Comparison of ENCODE assay signal across 8 mouse cellular contexts in the genomic region with DNA sequence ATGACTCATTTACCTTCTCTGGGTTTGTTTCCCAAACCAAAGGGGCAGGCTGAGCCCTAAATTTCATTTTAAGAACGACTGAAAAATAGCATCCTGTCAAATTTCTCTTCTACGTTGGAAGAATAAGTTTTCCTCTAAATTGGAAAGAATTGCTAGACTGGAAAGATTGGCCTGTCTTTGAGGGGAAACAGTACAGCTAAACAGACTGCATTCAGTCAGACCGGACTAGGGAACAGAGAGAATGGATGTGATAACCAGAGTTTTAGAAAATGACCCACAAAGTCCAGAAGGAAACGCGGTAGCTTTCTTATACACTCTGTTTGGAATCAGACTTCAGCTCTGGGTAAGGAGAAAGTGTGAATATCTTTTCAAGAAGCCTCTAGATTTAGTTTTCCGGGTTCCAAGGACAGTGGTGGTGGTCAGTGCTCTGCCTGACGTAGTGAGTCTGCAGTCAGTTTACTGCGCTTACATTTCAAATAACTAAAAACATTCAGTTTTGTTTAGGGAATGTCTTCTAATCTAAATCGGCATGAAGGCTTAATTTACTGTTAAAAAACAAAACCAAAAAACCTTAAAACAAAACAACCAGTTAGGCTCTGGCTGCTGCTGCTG. TPM values are rescaled to one million over a fixed set of nuclear protein-coding genes. Genes with fewer than 3 reads are reported as not detected.
DNase-seq lines count a peak whose midpoint lies in the region; ATAC-seq lines count a peak whose summit lies in the region.

No protein-coding gene starts in this region.

- peak overlapping the region; percentile 59 for H3K4me3 ChIP-seq in heart, embryonic 13.5 days
- peak overlapping the region; percentile 37 for H3K4me3 ChIP-seq in hindbrain, embryonic 11.5 days (ENCODE audit: low read depth, low read length)
- H3K4me3 ChIP-seq in midbrain, embryonic 14.5 days (replicated peaks; ENCODE audit: low read depth, low read length): peak overlapping the region; percentile 45

- DNase-seq in heart, postnatal 14 days: no peak
- peak; percentile 30 for DNase-seq in MN1 (ENCODE audit: low spot score)
- DNase-seq in hindbrain, embryonic 11.5 days (ENCODE audit: low spot score): peak; percentile 36
- DNase-seq in midbrain, embryonic 14.5 days: peak; percentile 37
- DNase-seq in frontal cortex, postnatal 10 days (ENCODE audit: low spot score in 2 of 2): no peak
- DNase-seq in right cerebral cortex, postnatal 25 days: no peak
- no peak for DNase-seq in kidney, postnatal 14 days

- peak overlapping the region; percentile 84 for H3K9ac ChIP-seq in heart, embryonic 13.5 days
- peak overlapping the region; percentile 70 for H3K9ac ChIP-seq in hindbrain, embryonic 11.5 days (ENCODE audit: low read depth, low read length)
- H3K9ac ChIP-seq in midbrain, embryonic 14.5 days (replicated peaks; ENCODE audit: low read length): peak overlapping the region; percentile 65

- H3K9me3 ChIP-seq in heart, embryonic 13.5 days: no peaks in the 10 kb centered on the region
- H3K9me3 ChIP-seq in hindbrain, embryonic 11.5 days (ENCODE audit: control insufficient read depth, low read length): no peaks in the 10 kb centered on the region
- no peaks in the 10 kb centered on the region for H3K9me3 ChIP-seq in midbrain, embryonic 14.5 days (ENCODE audit: control insufficient read depth, low read length)

- peaks cover 3% of the 10 kb centered on the region for H3K36me3 ChIP-seq in heart, embryonic 13.5 days
- no peaks in the 10 kb centered on the region for H3K36me3 ChIP-seq in hindbrain, embryonic 11.5 days (ENCODE audit: control insufficient read depth, insufficient read depth, low read length)
- H3K36me3 ChIP-seq in midbrain, embryonic 14.5 days (ENCODE audit: control insufficient read depth, insufficient read depth, low read length): no peaks in the 10 kb centered on the region

- H3K4me2 ChIP-seq in heart, embryonic 13.5 days: peak overlapping the region; percentile 76
- peak overlapping the region; percentile 56 for H3K4me2 ChIP-seq in hindbrain, embryonic 11.5 days (replicated peaks; ENCODE audit: low read depth, low read length)
- H3K4me2 ChIP-seq in midbrain, embryonic 14.5 days (ENCODE audit: low read length): peak overlapping the region; percentile 71

- no peaks in the 10 kb centered on the region for H3K27me3 ChIP-seq in heart, embryonic 13.5 days (replicated peaks)
- no peaks in the 10 kb centered on the region for H3K27me3 ChIP-seq in hindbrain, embryonic 11.5 days (ENCODE audit: control insufficient read depth, insufficient read depth, low read length)
- no peaks in the 10 kb centered on the region for H3K27me3 ChIP-seq in midbrain, embryonic 14.5 days (ENCODE audit: control insufficient read depth, insufficient read depth, low read length)

- peak overlapping the region; percentile 79 for H3K27ac ChIP-seq in heart, embryonic 13.5 days (replicated peaks)
- H3K27ac ChIP-seq in hindbrain, embryonic 11.5 days (ENCODE audit: low read depth, low read length): peak overlapping the region; percentile 64; the same call in 1 of the 2 replicates
- peak overlapping the region; percentile 70 for H3K27ac ChIP-seq in midbrain, embryonic 14.5 days (replicated peaks; ENCODE audit: low read depth, low read length)

- no peak for ATAC-seq in heart, embryonic 13.5 days (ENCODE audit: extremely low read depth, insufficient number of reproducible peaks, low FRiP score, low TSS enrichment)
- no peak for ATAC-seq in hindbrain, embryonic 11.5 days (ENCODE audit: low FRiP score)
- ATAC-seq in midbrain, embryonic 14.5 days (ENCODE audit: low FRiP score, low TSS enrichment): no peak

- WGBS in heart, embryonic 13.5 days: 27% methylated on average over 9 of the region's 9 CpGs
- WGBS in hindbrain, embryonic 11.5 days: 47% methylated on average over 9 of the region's 9 CpGs
- 39% methylated on average over 9 of the region's 9 CpGs for WGBS in midbrain, embryonic 14.5 days

- intact Hi-C loops in heart, postnatal 14 days (cut with DNase I): loop anchor here (2.0 to 10.0 kb wide), 2 partner anchors 23 to 193 kb away; a partner anchor contains a TSS

- H3K4me1 ChIP-seq in heart, embryonic 13.5 days: peaks cover 40% of the 10 kb centered on the region
- peaks cover 7% of the 10 kb centered on the region for H3K4me1 ChIP-seq in hindbrain, embryonic 11.5 days (replicated peaks; ENCODE audit: control insufficient read depth, insufficient read depth, low read length)
- peaks cover 23% of the 10 kb centered on the region for H3K4me1 ChIP-seq in midbrain, embryonic 14.5 days (ENCODE audit: control insufficient read depth, insufficient read depth, low read length)

RNA-seq across cellular contexts. Expression of a gene that starts 0.7 kb away (rescaled TPM):
- 62.4 and 64.8 TPM in 2 replicates for polyA plus RNA-seq in heart, embryonic 13.5 days (2015; fragmentation: Nextera tagmentation; extraction: Ambion mirVana)
- 10 to 100 TPM; 23.6 to 23.7 TPM for total RNA-seq in heart, postnatal 14 days (2021)
- polyA plus RNA-seq in hindbrain, embryonic 11.5 days (2014; fragmentation: Nextera tagmentation; extraction: Ambion mirVana): 25.7 and 30.4 TPM in 2 replicates
- 5.6 and 11.6 TPM in 2 replicates for polyA plus RNA-seq in midbrain, embryonic 14.5 days (2014; fragmentation: Nextera tagmentation; extraction: Ambion mirVana)

RNA-seq across cellular contexts. Expression of a gene that starts 2.8 kb away (rescaled TPM):
- polyA plus RNA-seq in heart, embryonic 13.5 days (2015; fragmentation: Nextera tagmentation; extraction: Ambion mirVana): 5.7 and 7.0 TPM in 2 replicates
- total RNA-seq in heart, postnatal 14 days (2021): 10 to 100 TPM; 19.2 to 19.7 TPM
- polyA plus RNA-seq in hindbrain, embryonic 11.5 days (2014; fragmentation: Nextera tagmentation; extraction: Ambion mirVana): 12.2 and 14.3 TPM in 2 replicates
- 11.8 and 13.9 TPM in 2 replicates for polyA plus RNA-seq in midbrain, embryonic 14.5 days (2014; fragmentation: Nextera tagmentation; extraction: Ambion mirVana)

RNA-seq across cellular contexts. Expression of a gene that starts 24.0 kb away (rescaled TPM):
- 0.11 TPM in 1 of 2 replicates, not detected in the other for polyA plus RNA-seq in heart, embryonic 13.5 days (2015; fragmentation: Nextera tagmentation; extraction: Ambion mirVana)
- total RNA-seq in heart, postnatal 14 days (2021): under 1 TPM in 1 of 2 experiments, not detected in 1; 0.27 TPM
- polyA plus RNA-seq in hindbrain, embryonic 11.5 days (2014; fragmentation: Nextera tagmentation; extraction: Ambion mirVana): 0.53 and 0.88 TPM in 2 replicates
- polyA plus RNA-seq in midbrain, embryonic 14.5 days (2014; fragmentation: Nextera tagmentation; extraction: Ambion mirVana): 0.54 and 0.92 TPM in 2 replicates

RNA-seq across cellular contexts. Expression of a gene that starts 24.4 kb away (rescaled TPM):
- polyA plus RNA-seq in heart, embryonic 13.5 days (2015; fragmentation: Nextera tagmentation; extraction: Ambion mirVana): 31.8 and 35.1 TPM in 2 replicates
- 10 to 100 TPM; 16.0 to 16.9 TPM for total RNA-seq in heart, postnatal 14 days (2021)
- 109 and 128 TPM in 2 replicates for polyA plus RNA-seq in hindbrain, embryonic 11.5 days (2014; fragmentation: Nextera tagmentation; extraction: Ambion mirVana)
- polyA plus RNA-seq in midbrain, embryonic 14.5 days (2014; fragmentation: Nextera tagmentation; extraction: Ambion mirVana): 117 and 119 TPM in 2 replicates

Comparison
In these comparisons a context has a peak if more than half of its experiments do, and no peak if none do; other contexts are left out.
1. DNase-seq: peak in MN1 (single experiment), hindbrain, embryonic 11.5 days (single experiment) and midbrain, embryonic 14.5 days (single experiment); none in heart, postnatal 14 days (0 of 2), frontal cortex, postnatal 10 days (0 of 2), right cerebral cortex, postnatal 25 days (single experiment) and kidney, postnatal 14 days (single experiment).
2. Peak in every context shown above with its lines, with median percentiles within 50 percentile points of each other: H3K27ac ChIP-seq, H3K4me2 ChIP-seq, H3K4me3 ChIP-seq and H3K9ac ChIP-seq.